Mouse (Mus musculus) lung, postnatal 0 days (tissue): Measurements from ENCODE around the gene Fam172a.

Source experiments
- CTCF ChIP-seq: IDR thresholded peaks from 2 replicates; pipeline ENCODE4 v1.5.1; 2016; ENCODE audit warnings: antibody characterized with exemption, mild to moderate bottlenecking
- EP300 ChIP-seq: IDR thresholded peaks from 2 replicates; pipeline ENCODE4 v1.6.1; 2016; ENCODE audit warnings: antibody characterized with exemption, mild to moderate bottlenecking, control low read depth

DNA sequence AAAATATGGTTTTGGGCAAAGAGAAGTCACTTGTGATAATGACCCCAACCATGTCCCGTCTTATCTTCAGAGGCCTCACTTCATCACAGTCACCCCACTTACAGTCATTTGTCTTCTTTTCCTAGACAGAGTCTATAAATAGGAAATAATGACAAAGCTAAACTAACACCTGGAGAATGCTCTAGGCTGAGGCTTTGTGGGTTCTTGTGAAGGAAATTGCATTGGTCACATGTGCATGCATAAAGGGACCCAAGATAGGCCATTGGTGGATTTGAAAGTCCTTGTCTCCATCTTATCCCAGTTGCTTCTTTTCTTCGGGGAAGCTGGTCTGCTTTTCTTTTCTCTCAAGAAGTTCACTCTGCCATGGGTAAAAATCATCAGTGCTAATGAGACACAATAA, 400.5 kb downstream of the Fam172a start:
- no peak for TF ChIP-seq CTCF
- TF ChIP-seq EP300, result no peak
